Mouse (Mus musculus): ENCODE measurements around the gene Adgb. TPM values are rescaled to one million over a fixed set of nuclear protein-coding genes. Genes with fewer than 3 reads are reported as not detected.

Gene Adgb
- total RNA-seq, 4 experiments from 2014 or later = not detected

DNA sequence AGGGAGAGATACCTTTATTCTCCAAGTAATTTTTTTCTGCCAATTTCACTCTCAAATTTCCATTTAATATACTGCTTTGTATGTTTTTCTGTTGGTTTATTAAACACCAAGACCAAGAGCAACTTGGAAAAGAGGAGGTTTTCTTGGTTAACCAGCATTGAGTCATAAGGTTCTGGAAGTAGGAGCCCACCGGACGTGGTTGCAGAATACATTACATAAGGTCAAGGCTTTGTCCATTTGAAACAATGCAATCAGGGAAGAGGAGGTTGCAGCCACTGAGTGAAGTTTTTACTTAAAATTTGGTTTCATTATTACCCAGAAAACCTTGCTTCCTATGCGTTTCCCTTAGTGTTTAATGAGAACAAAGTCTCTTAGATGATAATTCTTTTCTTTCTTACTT, 119.9 kb downstream of the Adgb start:
- no peak for DNase-seq (ENCODE audit: low spot score in 2 of 2)

GRCm38 (mm10) chr10:10350550-10350949, 121.6 kb downstream of the Adgb start:
- DNase-seq (ENCODE audit: low spot score in 2 of 2) = no peak

- no peak for DNase-seq (ENCODE audit: low spot score in 2 of 2)
Observed at GRCm38 (mm10) chr10:10343930-10344329, 128.2 kb downstream of the Adgb start.

DNA sequence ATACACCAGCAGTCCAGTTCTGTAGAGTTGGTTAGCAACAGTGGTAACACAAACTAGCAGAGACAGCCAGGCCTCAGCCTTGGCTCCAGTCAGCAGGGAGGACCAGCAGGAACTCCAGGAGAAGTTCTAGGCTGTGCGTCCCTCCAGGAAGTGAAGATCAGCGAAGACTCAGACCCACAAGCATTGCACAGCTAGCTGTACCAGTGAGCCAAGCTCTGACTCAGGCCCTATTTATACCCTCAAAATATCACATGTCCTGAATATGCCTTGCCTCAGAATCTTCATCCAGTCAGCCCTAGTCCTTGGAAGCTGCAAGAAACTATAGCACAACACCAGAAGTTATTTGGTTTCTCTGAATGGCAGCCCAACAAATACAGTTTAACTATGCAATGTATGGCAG, 146.6 kb downstream of the Adgb start:
- peak in 1 of 2 experiments; percentile 7 for DNase-seq (ENCODE audit: low spot score in 2 of 2)

DNA sequence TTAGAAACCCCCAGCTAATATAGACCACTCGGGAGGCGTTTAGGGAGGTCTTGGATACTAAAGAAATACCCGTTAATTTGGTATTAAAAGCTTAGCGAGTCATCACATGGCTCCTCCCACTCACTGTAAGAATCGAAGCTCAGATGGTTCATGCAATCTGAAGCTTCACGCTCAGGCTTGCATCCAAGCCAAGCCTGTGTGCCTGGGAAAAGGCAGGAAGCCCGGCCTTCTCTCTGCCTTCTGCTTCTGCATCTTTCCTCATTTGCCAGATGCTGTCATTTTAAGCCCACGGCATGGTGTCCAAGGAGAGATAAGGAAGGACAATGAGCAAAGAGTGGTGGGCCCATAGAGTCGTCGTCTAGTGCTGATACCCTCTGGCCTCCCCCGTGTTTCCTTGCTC, 149.2 kb downstream of the Adgb start:
- DNase-seq (ENCODE audit: low spot score in 2 of 2) = no peak

GRCm38 (mm10) chr10:10321119-10321781, 150.9 kb downstream of the Adgb start:
- DNase-seq (ENCODE audit: low spot score in 2 of 2) = peak; percentile 26 to 58

DNA sequence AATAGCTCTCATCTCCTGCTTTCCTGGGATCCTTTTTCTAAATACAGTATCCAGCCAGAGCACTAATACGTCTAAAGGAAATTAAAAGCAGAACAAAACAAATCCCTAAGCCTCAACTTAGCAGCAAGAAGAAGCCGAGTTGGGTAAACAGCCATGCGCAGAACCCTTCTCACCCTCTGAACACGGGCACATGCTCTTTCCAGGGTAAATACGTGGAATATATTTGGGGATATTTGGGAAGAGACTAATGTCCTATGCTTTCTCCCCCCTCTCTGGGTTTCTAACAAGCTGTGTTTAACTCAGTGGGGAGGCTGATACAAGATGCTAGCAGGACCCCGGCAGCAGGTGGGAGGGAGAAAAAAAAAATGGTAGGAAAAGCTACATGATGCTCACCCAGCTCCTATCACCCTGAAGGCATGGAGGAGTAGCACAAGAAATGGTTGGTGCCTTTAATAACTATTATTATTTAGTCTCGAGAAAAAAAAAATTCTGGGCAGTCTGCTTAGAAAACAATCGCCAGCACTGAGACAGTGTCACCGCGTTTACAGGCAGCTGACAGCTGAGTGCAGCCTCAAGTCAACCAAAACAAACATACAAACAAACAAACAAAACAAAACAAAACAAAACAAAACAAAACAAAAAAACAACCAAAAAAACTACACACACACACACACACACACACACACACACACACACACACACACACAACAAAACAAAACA, 151.6 kb downstream of the Adgb start:
- DNase-seq (ENCODE audit: low spot score in 2 of 2) = no peak

GRCm38 (mm10) chr10:10318086-10318485, 154.0 kb downstream of the Adgb start:
- DNase-seq (ENCODE audit: low spot score in 2 of 2) = no peak

DNA sequence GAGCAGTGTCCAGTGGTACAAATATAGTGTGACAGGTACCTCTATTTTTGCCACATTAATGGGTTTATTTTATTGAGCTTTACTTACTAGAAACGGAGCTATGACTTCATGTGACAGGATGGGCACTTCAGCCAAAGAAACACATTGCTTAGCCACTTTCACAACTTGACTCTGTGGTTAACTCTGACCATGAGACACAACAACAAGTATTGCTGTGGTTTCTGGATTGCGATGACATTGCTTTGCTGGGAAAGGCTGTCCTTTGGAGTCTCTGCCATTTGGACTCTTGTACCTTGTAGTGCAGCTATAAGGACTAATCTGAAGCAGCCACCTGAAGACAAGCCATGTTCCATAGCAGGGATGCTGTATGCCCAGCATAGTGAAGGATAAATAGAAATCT, 156.5 kb downstream of the Adgb start:
- no peak for DNase-seq (ENCODE audit: low spot score in 2 of 2)

GRCm38 (mm10) chr10:10314521-10314920, 157.6 kb downstream of the Adgb start:
- no peak for DNase-seq (ENCODE audit: low spot score in 2 of 2)

DNA sequence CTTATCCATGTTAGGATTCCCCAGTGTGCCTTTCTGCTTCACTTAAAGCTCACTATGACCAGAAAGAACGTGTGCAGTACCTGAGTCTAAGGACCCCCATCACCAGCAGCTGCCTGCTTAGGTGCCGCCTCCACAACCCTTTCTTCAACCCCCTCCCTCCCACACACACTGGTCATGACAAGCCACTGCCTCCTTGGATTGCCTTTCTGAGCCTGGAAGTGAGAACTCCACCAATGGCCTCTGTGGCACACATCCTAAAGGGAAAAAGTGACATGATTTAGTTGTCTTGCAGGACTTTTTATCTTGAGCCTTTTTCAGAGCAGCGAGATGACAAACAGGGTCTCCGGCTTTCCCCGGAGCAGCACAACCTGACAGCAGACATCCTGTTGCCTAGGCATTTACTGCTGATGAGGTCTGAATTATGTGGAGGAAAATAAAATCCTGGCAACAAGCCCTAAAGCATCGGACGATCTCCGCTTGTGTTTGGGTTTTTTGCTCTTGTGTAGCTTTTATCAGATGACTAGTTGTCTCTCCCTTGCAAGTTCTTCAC, 162.2 kb downstream of the Adgb start:
- no peak for DNase-seq (ENCODE audit: low spot score in 2 of 2)

GRCm38 (mm10) chr10:10309056-10309455, 163.1 kb downstream of the Adgb start:
- no peak for DNase-seq (ENCODE audit: low spot score in 2 of 2)

- no peak for DNase-seq (ENCODE audit: low spot score in 2 of 2)
Observed at GRCm38 (mm10) chr10:10307384-10307783, 164.7 kb downstream of the Adgb start.

DNA sequence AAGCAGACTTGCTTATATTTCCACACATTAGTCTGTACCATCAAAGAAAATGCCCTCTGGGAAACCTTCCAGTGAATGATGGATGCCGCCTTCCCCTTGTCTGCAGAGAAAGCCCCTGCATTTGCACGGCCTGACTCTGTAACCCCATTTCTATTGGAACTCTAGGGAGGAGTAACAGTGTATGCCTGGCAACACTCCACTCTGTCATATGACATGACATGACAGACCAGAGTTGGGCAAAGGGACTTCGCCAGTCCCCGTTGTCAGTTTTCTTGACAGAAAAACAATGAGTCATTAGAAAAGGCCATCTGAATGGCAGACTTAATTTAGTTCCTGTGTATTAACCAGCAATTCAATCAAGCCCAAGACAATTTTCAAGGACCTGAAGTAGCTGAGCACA, 167.8 kb downstream of the Adgb start:
- no peak for DNase-seq (ENCODE audit: low spot score in 2 of 2)

GRCm38 (mm10) chr10:10301692-10302091, 170.4 kb downstream of the Adgb start:
- no peak for DNase-seq (ENCODE audit: low spot score in 2 of 2)

DNA sequence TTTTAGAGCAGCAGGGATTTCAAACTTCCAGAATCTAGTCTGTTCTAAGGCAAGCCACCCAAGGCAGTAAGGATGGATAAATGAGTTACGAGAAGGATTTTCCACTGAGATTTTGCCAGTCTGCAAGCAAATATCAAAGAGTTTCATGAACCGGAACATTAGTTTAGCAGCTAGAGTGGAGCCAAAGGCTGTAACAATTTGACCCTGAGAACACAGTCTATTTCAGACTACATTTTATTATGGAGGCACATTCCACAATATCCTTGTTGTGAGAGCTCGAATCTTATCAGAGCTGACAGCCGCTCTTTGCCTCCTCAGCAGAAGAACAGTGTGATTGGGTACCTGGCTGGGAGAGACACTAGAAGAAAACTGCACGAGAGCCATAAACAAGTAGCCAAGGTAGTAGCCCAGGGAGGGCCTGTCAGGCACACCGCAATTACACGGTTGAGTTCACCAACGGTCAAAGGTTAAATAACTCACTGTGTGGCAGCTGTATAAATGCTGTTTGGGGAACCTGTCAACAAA, 171.1 kb downstream of the Adgb start:
- no peak for DNase-seq (ENCODE audit: low spot score in 2 of 2)

DNA sequence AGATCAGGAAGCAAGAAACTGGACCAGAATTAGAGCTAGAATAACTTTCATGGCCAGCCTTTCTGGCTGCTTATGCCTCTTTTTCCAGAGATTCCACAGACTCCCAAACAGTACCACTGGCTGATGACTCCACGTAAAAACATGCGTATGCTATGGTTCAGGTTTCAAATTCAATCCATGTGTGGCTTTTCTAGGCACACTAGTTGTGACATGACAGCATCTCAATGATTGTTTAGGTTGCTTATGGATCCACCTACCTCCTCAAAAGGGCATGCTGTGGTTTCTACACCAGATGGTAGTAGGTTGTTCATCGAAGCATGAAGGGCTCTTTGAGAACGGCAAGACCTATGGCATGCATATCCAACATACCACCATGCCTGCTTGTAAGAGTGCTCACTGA, 172.1 kb downstream of the Adgb start:
- no peak for DNase-seq (ENCODE audit: low spot score in 2 of 2)

- no peak for DNase-seq (ENCODE audit: low spot score in 2 of 2)
Observed at GRCm38 (mm10) chr10:10287221-10287867, 184.8 kb downstream of the Adgb start.

All from gastrocnemius, adult 8-10 months (tissue).